Mouse (Mus musculus) cortical plate, adult 2 months (tissue): Measurements from ENCODE around the gene Nmd3.

Experiments
- CTCF ChIP-seq: fragments of 200-500 bp; IDR thresholded peaks from 2 replicates; pipeline ENCODE4 v1.5.1; 2011; ENCODE audit warnings: mild to moderate bottlenecking, control low read depth, low read length; ENCODE audit not compliant: insufficient read depth; ENCODE audit errors: extremely low read depth
- POLR2A ChIP-seq: fragments of 200-500 bp; IDR thresholded peaks from 2 replicates; pipeline ENCODE4 v1.6.1; 2011; ENCODE audit warnings: mild to moderate bottlenecking, low read length, control low read depth; ENCODE audit not compliant: insufficient read depth; ENCODE audit errors: extremely low read depth

- TF ChIP-seq POLR2A (no peak), CTCF (no peak)
Observed at GRCm38 (mm10) chr3:69717476-69717875, 4.3 kb upstream of the Nmd3 start.
